Mouse (Mus musculus) naive thymus-derived CD4-positive, alpha-beta T cell, adult 2 months (primary cell): Measurements from ENCODE around the gene Gpatch3.

Source experiments
- DNase-seq: peaks from one replicate; pipeline ENCODE4 v3.0.0-alpha.2; 2011; ENCODE audit warnings: low read depth

Gpatch3 gene

GRCm38 (mm10) chr4:133574070-133574842 is at the start of gene Gpatch3:
Gpatch3 (plus strand) TSS chr4:133574745.
- DNase-seq, result peak; percentile 89

- DNase-seq, result no peak
Measured at GRCm38 (mm10) chr4:133527788-133528187, 46.8 kb upstream of the Gpatch3 start.

DNA sequence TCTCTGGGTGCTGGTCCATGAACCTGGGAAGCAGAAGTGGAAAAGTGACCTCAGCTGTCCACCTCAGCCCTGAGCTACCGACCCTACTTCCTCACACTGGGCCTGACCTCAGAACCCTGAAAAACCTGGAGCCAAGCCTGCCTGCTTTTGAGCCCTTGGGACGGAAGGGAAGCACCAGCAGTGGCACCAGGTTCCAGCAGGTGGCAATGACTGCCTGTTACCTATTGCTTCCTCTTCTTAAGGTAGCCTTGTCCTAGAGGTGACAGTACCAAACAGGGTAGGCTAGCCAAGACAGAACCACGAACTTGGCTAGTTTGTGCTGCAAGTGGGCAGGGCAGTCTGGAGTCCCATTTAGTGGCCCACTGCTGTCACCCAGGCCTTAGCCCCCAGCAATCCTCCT is 41.8 kb upstream of the Gpatch3 start:
- no peak for DNase-seq

GRCm38 (mm10) chr4:133536081-133536480 is 38.5 kb upstream of the Gpatch3 start:
- DNase-seq, result no peak

GRCm38 (mm10) chr4:133536652-133537051 is 37.9 kb upstream of the Gpatch3 start:
- no peak for DNase-seq

DNA sequence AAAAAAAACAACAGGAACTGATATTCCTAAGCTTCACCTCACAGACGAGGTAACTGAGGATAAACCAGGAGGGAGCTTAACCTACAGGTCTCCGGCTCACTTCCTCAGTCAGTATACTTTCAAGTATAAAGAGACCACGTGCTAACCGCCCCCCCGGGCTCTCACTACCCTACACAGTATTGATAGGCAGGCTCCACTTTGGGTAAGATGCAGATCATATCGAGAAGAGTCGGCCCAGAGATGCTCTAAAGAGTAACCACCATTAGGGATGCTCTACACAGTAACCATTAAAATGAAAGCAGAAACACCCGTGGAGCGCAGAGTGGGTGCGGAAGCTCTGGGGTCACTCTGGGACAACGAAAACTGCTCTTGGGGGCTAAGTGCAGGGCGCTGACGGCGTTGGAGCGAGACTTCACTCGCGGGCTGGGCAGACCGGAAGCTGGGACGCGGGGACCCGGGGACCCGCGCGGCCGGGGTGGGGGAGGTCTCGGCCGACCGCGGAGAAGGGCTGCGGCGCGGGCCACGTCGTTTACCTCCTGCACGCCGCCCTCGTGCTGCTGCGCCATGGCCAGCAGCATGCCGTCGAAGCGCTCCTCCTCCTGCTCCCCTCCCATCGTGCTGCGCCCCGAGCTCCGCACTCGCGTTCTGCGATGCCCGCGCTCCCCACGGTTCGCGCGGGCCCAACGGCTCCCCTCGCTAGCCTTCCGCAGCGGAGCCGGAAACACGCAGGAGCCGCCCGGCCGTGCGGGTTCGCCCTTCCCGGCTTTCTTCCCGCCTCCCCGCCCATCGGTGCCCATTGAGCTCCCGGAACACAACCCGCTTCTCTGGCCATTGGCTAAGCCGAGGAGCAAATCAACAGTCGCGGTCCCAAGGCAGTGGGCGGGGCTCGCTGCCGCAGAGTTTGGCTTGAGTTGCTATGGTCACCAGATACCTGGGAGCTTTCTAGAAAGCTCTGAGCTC is 29.0 kb upstream of the Gpatch3 start, which contains the start of gene Nudc:
Gene Nudc, minus strand, starts transcription at position 725 of the 960 bp plus-strand sequence.
- peak; percentile 95 for DNase-seq

GRCm38 (mm10) chr4:133552029-133552428 is 22.5 kb upstream of the Gpatch3 start:
- no peak for DNase-seq

DNA sequence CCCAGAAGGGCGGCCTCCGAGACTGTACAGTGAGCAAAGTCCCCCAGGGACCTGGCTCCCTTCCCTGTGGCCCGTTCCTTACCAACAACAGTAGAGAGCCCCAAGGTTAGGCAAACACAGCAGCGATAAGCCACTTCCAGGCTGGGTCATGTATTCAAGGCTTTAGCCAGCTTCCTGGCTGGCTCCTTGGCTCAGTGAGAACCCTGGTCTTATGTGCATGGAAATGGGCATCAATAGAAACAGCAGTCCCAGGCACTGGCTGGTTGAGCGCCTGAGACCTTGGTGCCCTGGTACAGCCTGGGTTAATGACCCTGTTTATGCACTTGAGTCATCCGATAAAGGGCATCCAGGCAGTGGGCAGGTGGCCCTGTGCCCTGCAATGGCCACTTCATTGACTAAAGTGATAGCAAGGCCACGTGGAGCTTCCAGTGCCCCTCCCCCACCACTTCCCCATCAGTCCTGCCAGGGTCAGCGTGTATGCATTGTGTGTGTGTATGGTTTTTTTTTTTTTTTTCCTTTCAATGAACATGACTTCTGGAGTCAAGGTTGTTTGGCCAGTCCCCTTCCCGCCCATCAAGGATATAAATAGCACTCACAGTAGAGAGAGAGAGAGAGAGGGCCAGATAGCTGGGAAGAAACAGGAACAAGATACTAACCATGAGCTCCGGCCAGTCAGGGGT is 21.6 kb upstream of the Gpatch3 start, which contains the start of gene Nr0b2:
Gene Nr0b2, plus strand, starts transcription at position 609 of the 680 bp plus-strand sequence.
- no peak for DNase-seq

- no peak for DNase-seq
Measured at GRCm38 (mm10) chr4:133553448-133554330, 20.9 kb upstream of the Gpatch3 start.

GRCm38 (mm10) chr4:133557041-133557717 is 17.4 kb upstream of the Gpatch3 start:
- no peak for DNase-seq

DNA sequence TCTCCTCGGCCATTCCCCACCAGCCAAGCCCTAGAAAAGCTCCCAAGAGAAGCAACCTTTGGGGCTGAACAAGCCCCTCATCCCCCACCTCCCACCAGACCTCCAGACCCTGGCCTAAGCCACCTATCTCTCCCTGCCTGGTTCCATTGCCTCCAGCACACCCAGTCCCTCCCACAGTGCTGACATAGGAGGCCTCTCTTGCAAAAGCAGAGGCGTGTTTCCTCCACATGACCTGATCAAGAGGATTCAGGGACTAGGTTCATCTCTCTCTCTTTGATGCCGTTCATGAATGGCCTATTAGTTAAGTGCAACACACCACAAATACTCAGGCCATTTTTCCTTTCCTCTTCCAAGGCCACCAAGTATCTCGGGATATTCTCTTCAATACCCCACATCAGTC is 14.7 kb upstream of the Gpatch3 start:
- no peak for DNase-seq

DNA sequence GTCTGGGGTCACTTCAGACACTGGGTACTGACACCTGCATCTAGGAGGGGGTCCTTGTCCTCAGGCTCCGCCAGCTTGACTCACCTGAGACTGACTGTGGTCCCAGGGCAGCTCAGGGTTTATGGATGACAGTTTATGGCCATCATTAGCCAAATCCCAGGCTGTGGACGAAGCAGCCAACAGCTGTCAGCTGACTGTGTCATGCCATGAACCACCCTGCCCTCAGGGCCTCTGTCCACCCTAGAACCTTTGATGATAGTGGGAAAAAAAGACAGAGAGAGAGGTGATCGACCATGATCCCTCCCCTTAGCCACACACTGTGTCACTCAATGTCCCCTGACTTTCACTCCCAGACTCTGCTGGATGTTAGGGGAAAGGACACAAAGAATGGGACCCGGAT is 12.9 kb upstream of the Gpatch3 start:
- no peak for DNase-seq

GRCm38 (mm10) chr4:133563123-133563571 is 11.4 kb upstream of the Gpatch3 start:
- no peak for DNase-seq

DNA sequence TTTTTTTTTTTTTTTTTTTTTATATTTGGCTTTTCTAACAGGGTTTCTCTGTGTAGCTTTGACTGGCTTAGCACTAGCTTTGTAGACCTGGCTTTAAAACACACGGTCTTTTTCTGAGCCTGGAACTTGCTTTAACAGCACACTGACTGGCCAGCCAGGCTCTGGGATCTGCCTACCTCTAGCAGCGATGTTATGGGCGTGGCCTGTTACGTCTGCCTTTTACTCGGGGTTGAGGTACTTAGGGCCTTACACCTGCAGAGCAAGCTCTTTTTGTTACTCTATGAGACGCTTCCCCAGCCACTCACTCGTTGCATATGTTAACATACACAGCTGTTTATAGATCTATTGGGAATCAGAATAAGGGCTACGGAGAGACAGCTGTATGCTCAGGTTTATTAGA is 7.3 kb upstream of the Gpatch3 start:
- DNase-seq, result no peak

DNA sequence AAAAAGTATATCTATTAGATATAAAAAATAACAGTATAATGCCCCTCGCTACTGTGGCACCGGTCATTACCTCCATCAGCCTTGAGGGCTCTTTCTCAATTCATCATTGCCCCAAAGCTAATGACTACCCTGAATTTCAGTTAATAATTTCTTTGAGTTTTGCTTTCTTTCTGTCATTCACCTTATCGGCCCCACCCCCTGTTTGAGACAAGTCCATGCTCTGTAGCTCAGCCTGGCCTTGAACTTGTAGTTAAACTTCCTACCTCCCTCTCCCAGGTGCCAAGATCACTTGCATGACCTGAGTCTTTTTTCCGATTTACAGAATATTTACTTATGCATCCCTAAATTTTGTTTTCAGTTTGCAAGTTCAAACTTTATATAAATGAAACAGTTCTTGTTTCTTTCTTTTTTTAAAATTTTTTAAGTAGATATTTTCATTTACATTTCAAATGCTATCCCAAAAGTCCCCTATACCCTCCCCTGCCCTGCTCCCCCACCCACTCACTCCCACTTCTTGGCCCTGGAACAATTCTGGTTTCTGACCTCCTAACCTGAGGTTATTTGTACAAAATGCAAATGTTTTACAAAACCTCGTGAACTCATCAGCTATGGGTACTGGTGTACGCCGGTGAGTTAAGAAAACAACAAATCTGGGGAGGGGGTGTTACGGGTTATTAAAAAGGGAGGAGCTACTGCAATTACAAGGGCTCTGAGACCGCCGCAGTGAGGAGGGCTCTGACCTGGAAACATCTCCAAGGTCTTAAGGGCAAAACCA is 5.1 kb upstream of the Gpatch3 start:
- no peak for DNase-seq

- no peak for DNase-seq
Measured at GRCm38 (mm10) chr4:133570066-133570466, 4.5 kb upstream of the Gpatch3 start.

GRCm38 (mm10) chr4:133574843-133575202 is 278 bp downstream of the Gpatch3 start:
- no peak for DNase-seq

GRCm38 (mm10) chr4:133577983-133578382 is 3.4 kb downstream of the Gpatch3 start:
- DNase-seq, result no peak

GRCm38 (mm10) chr4:133583690-133584058 is 9.1 kb downstream of the Gpatch3 start:
- DNase-seq, result no peak
